Mouse (Mus musculus) small intestine, adult 2 months (tissue): Measurements from ENCODE around the gene Mthfd1l.

Experiments used
- CTCF ChIP-seq: fragments of 200-500 bp; IDR thresholded peaks from 2 replicates; pipeline ENCODE4 v1.5.1; 2012; ENCODE audit warnings: low read depth, mild to moderate bottlenecking, control low read depth, inconsistent platforms, low read length, moderate library complexity, mixed read lengths; ENCODE audit not compliant: insufficient replicate concordance, insufficient read length; ENCODE audit errors: extremely low read depth
- POLR2A ChIP-seq: fragments of 200-500 bp; IDR thresholded peaks from 2 replicates; pipeline ENCODE4 v1.6.1; 2012; ENCODE audit warnings: low read depth, mild to moderate bottlenecking, control low read depth, inconsistent platforms, low read length, moderate library complexity

DNA sequence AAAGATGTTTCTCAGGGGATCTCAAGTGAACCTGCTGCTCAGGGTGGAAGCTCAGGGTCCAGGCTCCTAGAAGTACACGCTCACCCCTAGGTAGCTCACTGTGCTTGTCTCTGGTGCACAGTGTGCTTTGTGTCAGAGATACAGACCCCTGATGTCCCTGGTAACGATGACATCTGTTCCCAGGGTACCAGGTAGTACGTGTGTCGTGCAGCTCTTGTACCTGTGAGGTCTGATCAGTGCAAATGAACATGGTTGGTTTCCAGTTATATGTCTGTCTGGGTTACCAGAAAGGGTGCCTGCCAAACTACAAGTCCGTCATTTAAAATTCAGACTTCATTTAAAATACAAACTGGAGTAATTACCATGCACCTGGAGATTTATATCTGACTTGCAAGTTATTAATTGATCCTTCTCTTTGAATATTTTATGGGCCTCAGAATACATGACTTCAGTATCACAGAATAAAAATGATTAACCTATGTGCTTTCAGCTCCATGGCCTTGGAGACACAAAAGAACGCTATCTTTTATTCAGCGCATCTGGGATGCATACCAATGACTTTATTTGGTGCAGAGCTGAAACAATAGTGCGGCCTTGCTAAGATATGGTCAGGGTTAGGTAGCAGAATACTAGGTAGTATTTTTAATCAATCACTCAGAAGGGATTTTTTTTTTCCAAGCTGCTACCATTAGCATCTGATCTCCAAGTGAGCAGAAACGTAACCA lies 121.3 kb downstream of the Mthfd1l start:
- TF ChIP-seq CTCF (no peak), POLR2A (no peak)
